Mouse (Mus musculus) kidney, postnatal 0 days (tissue): Measurements from ENCODE around the gene Sh2d2a. TPM values are rescaled to one million over a fixed set of nuclear protein-coding genes. Genes with fewer than 3 reads are reported as not detected.

ENCODE experiments used
- ATAC-seq: fragments of 200-750 bp; cut with Nextera tagmentation; replicated peaks from 2 replicates; pipeline ENCODE4 v1.8.0; 2017; ENCODE audit warnings: low read depth, moderate number of reproducible peaks, moderate TSS enrichment, moderate library complexity; ENCODE audit not compliant: low FRiP score
- DNase-seq: peaks from one replicate; pipeline ENCODE4 v3.0.0-alpha.2; 2016; ENCODE audit warnings: low spot score
- H3K27ac ChIP-seq: fragments of 300-500 bp; sonication (generic); 2 replicates; pipeline ENCODE4 v1.5.1; 2014; ENCODE audit warnings: mild to moderate bottlenecking
- H3K27me3 ChIP-seq: fragments of 300-500 bp; sonication (generic); 2 replicates; pipeline ENCODE4 v1.6.1; 2014; ENCODE audit warnings: low read length, mixed read lengths; ENCODE audit not compliant: insufficient read depth
- H3K36me3 ChIP-seq: fragments of 300-500 bp; sonication (generic); 2 replicates; pipeline ENCODE4 v1.6.1; 2014; ENCODE audit warnings: low read length, mixed read lengths; ENCODE audit not compliant: insufficient read depth
- H3K4me1 ChIP-seq: fragments of 300-500 bp; sonication (generic); replicated peaks from 2 replicates; pipeline ENCODE4 v1.6.1; 2014; ENCODE audit warnings: antibody characterized with exemption, low read length, mixed read lengths; ENCODE audit not compliant: insufficient read depth
- H3K4me2 ChIP-seq: fragments of 300-500 bp; sonication (generic); 2 replicates; pipeline ENCODE4 v1.6.1; 2014; ENCODE audit warnings: mild to moderate bottlenecking, low read length, moderate library complexity, mixed read lengths
- H3K4me3 ChIP-seq: fragments of 300-500 bp; sonication (generic); replicated peaks from 2 replicates; pipeline ENCODE4 v1.5.1; 2014; ENCODE audit warnings: low read depth, low read length
- H3K9ac ChIP-seq: fragments of 300-500 bp; sonication (generic); 2 replicates; pipeline ENCODE4 v1.6.1; 2014; ENCODE audit warnings: low read depth, low read length
- H3K9me3 ChIP-seq: fragments of 300-500 bp; sonication (generic); replicated peaks from 2 replicates; pipeline ENCODE4 v1.6.1; 2016; ENCODE audit warnings: low read length, inconsistent platforms, mixed read lengths
- CTCF ChIP-seq: IDR thresholded peaks from 2 replicates; pipeline ENCODE4 v1.5.1; 2016; ENCODE audit warnings: antibody characterized with exemption, low read depth, mild to moderate bottlenecking, moderate library complexity
- WGBS: fragments of 180-500 bp; shearing (Covaris S2); extraction: QIAGEN DNeasy Blood & Tissue Kit; methylation state at CpG from one replicate; pipeline ENCODE4 v1.1.7; 2014; 5-methylcytosine and 5-hydroxymethylcytosine counted together
- polyA plus RNA-seq: library from polyadenylated mRNA; unstranded; fragments of >200 nt; fragmentation: Nextera tagmentation; extraction: Ambion mirVana; gene quantifications from 2 replicates; pipeline ENCODE4 v1.2.1, GENCODE M21; 2015

Gene Sh2d2a
- polyA plus RNA-seq, 1 experiment from 2014 or later = 0.11 TPM

DNA sequence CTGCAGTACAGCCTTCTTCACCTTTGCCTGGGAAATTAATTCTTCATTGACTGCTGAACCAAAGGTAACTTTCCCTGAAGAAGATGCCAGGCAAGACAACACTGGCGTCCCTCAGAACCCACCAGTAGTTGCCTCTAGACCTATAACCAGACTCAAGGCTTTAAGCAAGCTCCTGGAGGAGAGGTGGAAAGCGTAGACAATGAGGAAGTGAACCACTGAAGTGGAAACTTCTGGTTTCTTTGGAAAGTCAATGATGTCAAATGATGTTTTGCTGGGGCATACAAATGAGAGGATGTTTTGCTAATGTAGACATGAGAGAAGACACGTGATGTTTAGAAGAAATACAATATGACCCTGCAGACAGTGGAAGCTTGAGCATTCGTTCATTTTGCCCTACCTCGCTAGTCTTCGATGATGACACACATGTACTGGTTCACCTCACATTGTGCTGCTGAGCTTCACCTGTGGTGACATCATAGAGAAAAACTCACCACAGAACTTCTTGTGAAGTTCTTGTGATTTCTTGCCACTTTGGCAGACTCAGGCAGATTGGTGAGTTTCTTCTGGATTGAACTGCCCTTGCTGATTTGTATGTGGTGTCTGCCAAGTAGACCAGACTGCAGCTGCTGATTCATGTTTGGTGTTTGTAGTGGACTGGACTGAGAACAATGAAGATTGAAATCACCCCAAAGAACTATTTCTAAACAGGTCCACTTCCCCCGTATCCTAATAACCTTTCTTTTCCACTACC, 14.3 kb upstream of the Sh2d2a start:
- ATAC-seq = no peak
- Histone ChIP-seq H3K9me3 (no peaks in the 10 kb centered on the region), H3K4me1 (no peaks in the 10 kb centered on the region), H3K36me3 (no peaks in the 10 kb centered on the region), H3K4me3 (no peak overlapping the region), H3K27ac (no peak overlapping the region), H3K4me2 (no peak overlapping the region), H3K27me3 (no peaks in the 10 kb centered on the region), H3K9ac (no peak overlapping the region)
- no peak for DNase-seq
- 80% methylated on average over 7 of the region's 7 CpGs for WGBS
- TF ChIP-seq CTCF = no peak

DNA sequence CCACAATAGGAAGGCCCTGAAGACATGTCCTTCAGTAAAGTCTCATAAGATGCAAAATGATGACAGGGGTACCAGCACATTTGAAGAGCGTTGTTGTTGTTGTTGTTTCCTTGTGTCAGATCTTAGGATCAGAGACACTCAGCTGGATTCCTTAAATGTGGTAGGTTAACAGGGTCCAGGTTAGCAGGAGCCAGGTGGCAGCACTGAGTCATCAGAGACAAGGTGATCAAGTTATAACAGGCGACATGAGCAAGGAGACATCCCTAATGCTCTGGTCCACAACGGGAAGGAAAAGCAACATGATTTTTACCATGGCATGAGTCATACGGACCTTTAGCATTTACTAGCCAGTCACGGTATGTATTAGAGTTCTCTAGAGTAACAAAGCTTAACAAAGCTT, 13.1 kb upstream of the Sh2d2a start:
- ATAC-seq = no peak
- Histone ChIP-seq H3K36me3 (no peaks in the 10 kb centered on the region), H3K27ac (no peak overlapping the region), H3K27me3 (no peaks in the 10 kb centered on the region), H3K9ac (no peak overlapping the region), H3K9me3 (no peaks in the 10 kb centered on the region), H3K4me3 (no peak overlapping the region), H3K4me2 (no peak overlapping the region), H3K4me1 (no peaks in the 10 kb centered on the region)
- peak; percentile 51; the same call in 1 of the 2 replicates for TF ChIP-seq CTCF
- DNase-seq = no peak
- 69% methylated on average over 5 of the region's 5 CpGs for WGBS

DNA sequence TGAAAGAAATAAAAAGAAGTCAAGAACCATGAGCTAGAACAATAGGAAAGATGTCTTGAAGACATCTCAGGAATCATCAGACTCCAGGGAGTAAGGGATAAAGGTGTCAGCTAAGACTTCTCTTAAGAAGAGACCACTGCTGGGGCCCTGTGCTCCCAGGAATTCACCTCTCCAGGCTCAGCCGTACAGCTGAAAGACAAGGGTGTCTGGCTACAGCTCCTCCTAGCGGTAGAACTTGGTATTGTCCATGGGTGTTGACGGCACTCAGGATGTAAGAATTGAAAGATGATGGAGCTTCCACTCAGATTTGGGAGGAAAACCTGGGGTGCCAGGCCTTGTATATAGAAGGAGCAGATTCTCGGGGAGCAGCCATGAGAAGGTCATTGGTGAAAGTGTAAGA, 7.9 kb upstream of the Sh2d2a start:
- Histone ChIP-seq H3K4me1 (no peaks in the 10 kb centered on the region), H3K4me3 (no peak overlapping the region), H3K27me3 (no peaks in the 10 kb centered on the region), H3K4me2 (no peak overlapping the region), H3K36me3 (no peaks in the 10 kb centered on the region), H3K9me3 (no peaks in the 10 kb centered on the region), H3K27ac (no peak overlapping the region), H3K9ac (no peak overlapping the region)
- peak; percentile 77 for DNase-seq
- peak; percentile 96 for TF ChIP-seq CTCF
- ATAC-seq = no peak
- 0% methylated on average over 4 of the region's 4 CpGs for WGBS

DNA sequence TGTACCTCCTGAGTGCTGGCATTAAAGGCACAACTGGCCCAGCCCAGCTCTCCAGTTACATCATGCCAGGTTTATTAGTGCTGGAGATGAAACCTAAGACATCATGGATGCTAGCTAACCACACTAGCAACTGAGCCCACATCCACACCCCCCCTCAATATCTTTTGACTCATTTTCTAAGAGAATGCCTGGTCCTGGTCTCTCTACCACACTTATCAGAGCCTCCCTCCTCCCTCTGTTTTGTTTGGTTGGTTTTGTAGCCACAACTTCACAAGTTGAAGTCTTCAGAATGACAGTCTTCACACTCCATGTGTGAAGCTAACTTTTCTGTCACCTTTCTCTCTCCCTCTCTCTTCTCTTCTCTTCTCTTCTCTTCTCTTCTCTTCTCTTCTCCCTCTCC, 5.7 kb upstream of the Sh2d2a start:
- no peaks in the 10 kb centered on the region for H3K27me3 ChIP-seq
- no peak for ATAC-seq
- no peaks in the 10 kb centered on the region for H3K4me1 ChIP-seq
- no peak for DNase-seq
- H3K36me3 ChIP-seq = no peaks in the 10 kb centered on the region
- H3K4me2 ChIP-seq = no peak overlapping the region
- H3K27ac ChIP-seq = no peak overlapping the region
- H3K9ac ChIP-seq = no peak overlapping the region
- H3K9me3 ChIP-seq = no peaks in the 10 kb centered on the region
- no peak overlapping the region for H3K4me3 ChIP-seq
- no peak for TF ChIP-seq CTCF

DNA sequence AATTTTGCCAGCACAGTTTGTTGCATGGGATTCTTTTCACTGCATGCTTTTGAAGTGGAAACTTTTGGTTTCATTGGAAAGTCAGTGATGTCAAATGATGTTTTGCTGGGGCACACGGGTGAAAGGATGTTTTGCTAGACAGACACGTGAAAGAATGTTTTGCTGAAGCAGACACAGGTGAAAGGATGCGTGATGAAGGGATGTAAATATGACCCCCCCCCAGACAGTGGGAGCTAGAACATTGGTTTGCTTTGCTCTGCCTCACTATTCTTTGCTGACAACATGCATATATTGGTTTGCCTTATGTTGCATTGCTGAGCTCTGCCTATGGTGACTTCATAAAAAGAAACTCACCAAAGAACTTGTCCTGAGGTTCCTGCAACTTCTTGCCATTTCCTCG, 1.6 kb upstream of the Sh2d2a start:
- WGBS = 82% methylated on average over 4 of the region's 4 CpGs
- no peak overlapping the region for H3K4me2 ChIP-seq
- no peak for TF ChIP-seq CTCF

DNA sequence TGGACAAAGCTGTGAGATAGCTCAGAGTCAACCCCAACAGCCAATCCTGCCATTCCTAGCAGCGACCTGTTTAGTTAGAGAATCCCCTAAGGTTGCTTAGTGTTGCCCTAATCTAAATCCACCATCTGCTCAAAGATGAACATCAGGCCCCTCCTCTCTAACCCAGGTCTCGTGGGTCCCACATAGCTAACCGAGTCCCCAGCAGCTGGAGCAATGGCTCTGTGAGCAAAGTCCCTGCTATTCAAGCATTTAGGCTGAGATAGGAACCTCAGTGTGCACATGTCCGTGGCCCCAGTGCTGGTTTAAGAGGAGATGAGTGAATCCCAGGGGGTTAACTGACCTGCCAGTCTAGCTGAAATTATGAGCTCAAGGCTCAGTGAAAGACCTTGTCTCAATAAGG, 369 bp upstream of the Sh2d2a start:
- Histone ChIP-seq H3K9ac (no peak overlapping the region), H3K27me3 (no peaks in the 10 kb centered on the region), H3K4me1 (no peaks in the 10 kb centered on the region), H3K4me3 (no peak overlapping the region), H3K9me3 (no peaks in the 10 kb centered on the region), H3K27ac (no peak overlapping the region), H3K36me3 (no peaks in the 10 kb centered on the region), H3K4me2 (no peak overlapping the region)
- DNase-seq = no peak
- ATAC-seq = no peak
- WGBS = 68% methylated on average over 4 of the region's 4 CpGs
- no peak for TF ChIP-seq CTCF

More for the DNA sequence above, 1.6 kb upstream of the Sh2d2a start:
- no peaks in the 10 kb centered on the region for H3K4me1 ChIP-seq
- H3K9me3 ChIP-seq = no peaks in the 10 kb centered on the region
- H3K9ac ChIP-seq = no peak overlapping the region
- no peak overlapping the region for H3K4me3 ChIP-seq
- DNase-seq (no peak), ATAC-seq (no peak)
- H3K36me3 ChIP-seq = no peaks in the 10 kb centered on the region
- H3K27me3 ChIP-seq = no peaks in the 10 kb centered on the region
- H3K27ac ChIP-seq = no peak overlapping the region

DNA sequence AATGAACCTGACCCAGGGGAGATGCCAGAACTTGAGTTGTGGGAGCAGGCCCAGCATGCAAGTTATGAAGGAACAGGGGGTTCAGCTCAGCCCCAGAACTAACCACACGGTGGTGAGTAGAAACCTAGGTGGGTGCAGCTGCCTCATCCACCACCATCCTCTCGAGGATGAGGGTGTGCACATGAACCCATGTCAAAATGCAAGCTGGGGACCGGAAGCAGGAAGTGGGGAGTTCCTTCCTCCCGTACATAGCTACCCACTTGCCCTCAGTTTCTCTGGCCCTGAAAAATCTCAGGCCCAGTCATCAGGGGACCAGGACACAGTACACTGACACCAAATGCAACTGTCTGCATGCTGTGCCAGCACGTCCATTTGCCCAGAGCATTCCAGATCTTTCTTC, 1.1 kb downstream of the Sh2d2a start:
- Histone ChIP-seq H3K9ac (no peak overlapping the region), H3K27me3 (no peaks in the 10 kb centered on the region), H3K4me2 (no peak overlapping the region), H3K4me1 (no peaks in the 10 kb centered on the region), H3K27ac (no peak overlapping the region), H3K36me3 (no peaks in the 10 kb centered on the region), H3K4me3 (no peak overlapping the region), H3K9me3 (no peaks in the 10 kb centered on the region)
- WGBS = 75% methylated on average over 5 of the region's 5 CpGs
- no peak for TF ChIP-seq CTCF
- DNase-seq = no peak
- no peak for ATAC-seq
